Mouse (Mus musculus): ENCODE results near the gene Zfp318. TPM values are rescaled to one million over a fixed set of nuclear protein-coding genes. Genes with fewer than 3 reads are reported as not detected.

The Zfp318 gene
- polyA plus RNA-seq, 1 experiment from 2014 or later: 16.1 TPM

Other genes with a start within 250 kb of the Zfp318 start
- gene Rsph9, start 239.5 kb upstream of the Zfp318 start, polyA plus RNA-seq (2014; fragmentation: Nextera tagmentation; extraction: Ambion mirVana): 12.1 and 13.1 TPM in 2 replicates
- 34.9 and 39.7 TPM in 2 replicates for gene Mad2l1bp, start 230.2 kb upstream of the Zfp318 start, polyA plus RNA-seq (2014; fragmentation: Nextera tagmentation; extraction: Ambion mirVana)
- 29.4 and 30.1 TPM in 2 replicates for gene Gtpbp2, start 222.7 kb upstream of the Zfp318 start, polyA plus RNA-seq (2014; fragmentation: Nextera tagmentation; extraction: Ambion mirVana)
- gene Polh, start 181.1 kb upstream of the Zfp318 start, polyA plus RNA-seq (2014; fragmentation: Nextera tagmentation; extraction: Ambion mirVana): 10.3 and 13.6 TPM in 2 replicates
- 73.0 and 73.8 TPM in 2 replicates for gene Xpo5, start 180.9 kb upstream of the Zfp318 start, polyA plus RNA-seq (2014; fragmentation: Nextera tagmentation; extraction: Ambion mirVana)
- gene Polr1c, start 135.7 kb upstream of the Zfp318 start, polyA plus RNA-seq (2014; fragmentation: Nextera tagmentation; extraction: Ambion mirVana): 123 and 124 TPM in 2 replicates
- gene Yipf3, start 135.7 kb upstream of the Zfp318 start, polyA plus RNA-seq (2014; fragmentation: Nextera tagmentation; extraction: Ambion mirVana): 64.0 and 76.9 TPM in 2 replicates
- gene Lrrc73, start 130.2 kb upstream of the Zfp318 start, polyA plus RNA-seq (2014; fragmentation: Nextera tagmentation; extraction: Ambion mirVana): 0.69 and 0.72 TPM in 2 replicates
- 53.1 and 54.3 TPM in 2 replicates for gene Tjap1, start 100.7 kb upstream of the Zfp318 start, polyA plus RNA-seq (2014; fragmentation: Nextera tagmentation; extraction: Ambion mirVana)
- gene Dlk2, start 86.3 kb upstream of the Zfp318 start, polyA plus RNA-seq (2014; fragmentation: Nextera tagmentation; extraction: Ambion mirVana): 1.1 and 1.3 TPM in 2 replicates
- gene Abcc10, start 55.4 kb upstream of the Zfp318 start, polyA plus RNA-seq (2014; fragmentation: Nextera tagmentation; extraction: Ambion mirVana): 5.0 and 5.8 TPM in 2 replicates
- gene Crip3, start 45.2 kb downstream of the Zfp318 start, polyA plus RNA-seq (2014; fragmentation: Nextera tagmentation; extraction: Ambion mirVana): 0.31 TPM in 1 of 2 replicates, not detected in the other
- gene Slc22a7, start 54.7 kb downstream of the Zfp318 start, polyA plus RNA-seq (2014; fragmentation: Nextera tagmentation; extraction: Ambion mirVana): not detected in 2 replicates
- 0.27 and 0.58 TPM in 2 replicates for gene Ttbk1, start 103.9 kb downstream of the Zfp318 start, polyA plus RNA-seq (2014; fragmentation: Nextera tagmentation; extraction: Ambion mirVana)
- 59.7 and 62.3 TPM in 2 replicates for gene Dnph1, start 113.0 kb downstream of the Zfp318 start, polyA plus RNA-seq (2014; fragmentation: Nextera tagmentation; extraction: Ambion mirVana)
- 3.8 and 3.9 TPM in 2 replicates for gene Cul9, start 162.7 kb downstream of the Zfp318 start, polyA plus RNA-seq (2014; fragmentation: Nextera tagmentation; extraction: Ambion mirVana)
- 8.3 and 9.8 TPM in 2 replicates for gene Srf, start 172.4 kb downstream of the Zfp318 start, polyA plus RNA-seq (2014; fragmentation: Nextera tagmentation; extraction: Ambion mirVana)
- gene Ptk7, start 245.8 kb downstream of the Zfp318 start, polyA plus RNA-seq (2014; fragmentation: Nextera tagmentation; extraction: Ambion mirVana): 50.3 and 60.4 TPM in 2 replicates